ENCODE assay signal across 9 mouse cellular contexts in genomic region chr5:127242763-127243160, GRCm38 (mm10). TPM values are rescaled to one million over a fixed set of nuclear protein-coding genes. Genes with fewer than 3 reads are reported as not detected.
DNase-seq lines count a peak whose midpoint lies in the region; ATAC-seq and TF ChIP-seq lines count a peak whose summit lies in the region.
"Had no signal": no experiment of that assay in that cellular context is flagged by ENCODE, and none has a peak within 500 bp of the region (broad histone marks: within the 10 kb centered on the region; RNA-seq: fewer than 3 reads in every experiment).

No protein-coding gene starts in this region.

- peak overlapping the region; percentile 62 for H3K4me3 ChIP-seq in kidney, embryonic 14.5 days (ENCODE audit: low read length)
- peak overlapping the region; percentile 82 for H3K4me3 ChIP-seq in embryonic facial prominence, embryonic 13.5 days
- H3K4me3 ChIP-seq in hindbrain, postnatal 0 days (ENCODE audit: low read length): peak overlapping the region; percentile 65
- peak overlapping the region; percentile 70 for H3K4me3 ChIP-seq in neural tube, embryonic 11.5 days (ENCODE audit: low read depth, low read length)

- 0 out of 2 replicates have a peak overlapping the region, but pooled peaks have one; percentile 1 for H3K9ac ChIP-seq in kidney, embryonic 14.5 days (ENCODE audit: low read depth, low read length)
- peak overlapping the region; percentile 81 for H3K9ac ChIP-seq in embryonic facial prominence, embryonic 13.5 days
- peak overlapping the region; percentile 51 for H3K9ac ChIP-seq in hindbrain, postnatal 0 days (replicated peaks; ENCODE audit: low read length)
- H3K9ac ChIP-seq in neural tube, embryonic 11.5 days (ENCODE audit: low read length): peak overlapping the region; percentile 56

- no peak for ATAC-seq in kidney, embryonic 14.5 days (ENCODE audit: low FRiP score, low TSS enrichment)
- ATAC-seq in embryonic facial prominence, embryonic 13.5 days (ENCODE audit: insufficient number of reproducible peaks, insufficient read depth, low FRiP score, low TSS enrichment, low read depth): no peak
- no peak for ATAC-seq in hindbrain, postnatal 0 days
- ATAC-seq in neural tube, embryonic 11.5 days (ENCODE audit: insufficient read depth, low FRiP score, low TSS enrichment): no peak

- WGBS in kidney, embryonic 14.5 days: 1% methylated on average over 13 of the region's 13 CpGs
- under 1% methylated on average over 13 of the region's 13 CpGs for WGBS in embryonic facial prominence, embryonic 13.5 days
- WGBS in hindbrain, postnatal 0 days: under 1% methylated on average over 13 of the region's 13 CpGs
- WGBS in neural tube, embryonic 11.5 days: 1% methylated on average over 13 of the region's 13 CpGs

- H3K4me2 ChIP-seq in kidney, embryonic 14.5 days (replicated peaks; ENCODE audit: low read depth, low read length): peak overlapping the region; percentile 94
- peak overlapping the region; percentile 86 for H3K4me2 ChIP-seq in embryonic facial prominence, embryonic 13.5 days
- peak overlapping the region; percentile 65 for H3K4me2 ChIP-seq in hindbrain, postnatal 0 days (ENCODE audit: low read depth, low read length)
- peak overlapping the region; percentile 85 for H3K4me2 ChIP-seq in neural tube, embryonic 11.5 days (ENCODE audit: low read depth)

- H3K36me3 ChIP-seq in kidney, embryonic 14.5 days (ENCODE audit: control insufficient read depth, insufficient read depth, low read length): no peaks in the 10 kb centered on the region
- H3K36me3 ChIP-seq in embryonic facial prominence, embryonic 13.5 days: no peaks in the 10 kb centered on the region
- no peaks in the 10 kb centered on the region for H3K36me3 ChIP-seq in hindbrain, postnatal 0 days (ENCODE audit: insufficient read depth, low read length)
- H3K36me3 ChIP-seq in neural tube, embryonic 11.5 days (ENCODE audit: control insufficient read depth, insufficient read depth, low read length): no peaks in the 10 kb centered on the region

- peaks cover 21% of the 10 kb centered on the region for H3K4me1 ChIP-seq in kidney, embryonic 14.5 days (ENCODE audit: control insufficient read depth, insufficient read depth, low read length)
- peaks cover 41% of the 10 kb centered on the region for H3K4me1 ChIP-seq in embryonic facial prominence, embryonic 13.5 days
- H3K4me1 ChIP-seq in hindbrain, postnatal 0 days (ENCODE audit: insufficient read depth, low read length): no peaks in the 10 kb centered on the region
- H3K4me1 ChIP-seq in neural tube, embryonic 11.5 days (ENCODE audit: control insufficient read depth, insufficient read depth, low read length): peaks cover 12% of the 10 kb centered on the region

- peaks cover 54% of the 10 kb centered on the region for H3K27me3 ChIP-seq in kidney, embryonic 14.5 days (ENCODE audit: control insufficient read depth, insufficient read depth, low read length)
- H3K27me3 ChIP-seq in embryonic facial prominence, embryonic 13.5 days: peaks cover 25% of the 10 kb centered on the region
- H3K27me3 ChIP-seq in hindbrain, postnatal 0 days (ENCODE audit: insufficient read depth, low read length): no peaks in the 10 kb centered on the region; the same call in 1 of the 2 replicates
- H3K27me3 ChIP-seq in neural tube, embryonic 11.5 days (ENCODE audit: control insufficient read depth, insufficient read depth, low read length): no peaks in the 10 kb centered on the region; the same call in 1 of the 2 replicates

- no peak for TF ChIP-seq CTCF in hindbrain, postnatal 0 days (IDR thresholded peaks at IDR 0.05; ENCODE audit: low read depth)

- no peaks in the 10 kb centered on the region for H3K9me3 ChIP-seq in kidney, embryonic 14.5 days (ENCODE audit: control insufficient read depth, low read length)
- no peaks in the 10 kb centered on the region for H3K9me3 ChIP-seq in embryonic facial prominence, embryonic 13.5 days
- H3K9me3 ChIP-seq in hindbrain, postnatal 0 days (ENCODE audit: low read length): no peaks in the 10 kb centered on the region
- no peaks in the 10 kb centered on the region for H3K9me3 ChIP-seq in neural tube, embryonic 11.5 days (ENCODE audit: control insufficient read depth, low read length)

- H3K27ac ChIP-seq in kidney, embryonic 14.5 days (ENCODE audit: low read depth, low read length): no peak overlapping the region
- H3K27ac ChIP-seq in embryonic facial prominence, embryonic 13.5 days: peak overlapping the region; percentile 82
- H3K27ac ChIP-seq in hindbrain, postnatal 0 days: peak overlapping the region; percentile 46; the same call in 1 of the 2 replicates
- H3K27ac ChIP-seq in neural tube, embryonic 11.5 days (ENCODE audit: low read depth, low read length): no peak overlapping the region

- no peak for DNase-seq in kidney, adult 9 months
- no peak for DNase-seq in hindbrain, postnatal 0 days (ENCODE audit: low spot score)
- no peak for DNase-seq in neural tube, embryonic 11.5 days (ENCODE audit: low spot score)
- DNase-seq in urinary bladder, postnatal 10 days (ENCODE audit: low spot score): no peak
- DNase-seq in frontal cortex, adult 2 months (ENCODE audit: extremely low spot score in 1 of 2, low spot score in 1 of 2): no peak
- DNase-seq in kidney, postnatal 4 days: no peak
- DNase-seq: thymus, postnatal 36 days had no signal

RNA-seq across cellular contexts. Expression of gene Tmem132c, which starts 1.2 kb away (rescaled TPM):
- polyA plus RNA-seq in kidney, embryonic 14.5 days (2014; fragmentation: Nextera tagmentation; extraction: Ambion mirVana): 0.71 and 0.77 TPM in 2 replicates
- 48.2 and 55.6 TPM in 2 replicates for polyA plus RNA-seq in embryonic facial prominence, embryonic 13.5 days (2015; fragmentation: Nextera tagmentation; extraction: Ambion mirVana)
- total RNA-seq in hindbrain, postnatal 0 days (2014; rRNA removed): 46.0 and 52.7 TPM in 2 replicates
- 12.9 and 13.5 TPM in 2 replicates for polyA plus RNA-seq in hindbrain, postnatal 0 days (2015; fragmentation: Nextera tagmentation; extraction: Ambion mirVana)
- polyA plus RNA-seq in neural tube, embryonic 11.5 days (2014; fragmentation: Nextera tagmentation; extraction: Ambion mirVana): 24.6 and 25.2 TPM in 2 replicates
- 2.6 and 2.9 TPM in 2 replicates for polyA plus RNA-seq in frontal cortex, adult 2 months (2012; rRNA removed)

Comparison
In these comparisons a context has a peak if more than half of its experiments do, and no peak if none do; other contexts are left out.
1. H3K27ac ChIP-seq: peak in embryonic facial prominence, embryonic 13.5 days (single experiment) and hindbrain, postnatal 0 days (single experiment); none in kidney, embryonic 14.5 days (single experiment) and neural tube, embryonic 11.5 days (single experiment).
2. H3K9ac ChIP-seq: peak in every context shown above with its lines; median percentile 81 in embryonic facial prominence, embryonic 13.5 days; 56 in neural tube, embryonic 11.5 days; 51 in hindbrain, postnatal 0 days; 1 in kidney, embryonic 14.5 days.
3. Peak in every context shown above with its lines, with median percentiles within 50 percentile points of each other: H3K4me2 ChIP-seq and H3K4me3 ChIP-seq.